Mouse (Mus musculus): Measurements from ENCODE around the gene a.

- TF ChIP-seq RCOR1 (conservative IDR thresholded peaks at IDR 0.05; ENCODE audit: low read depth, low read length), result no peak
- peak; percentile 51 for TF ChIP-seq POLR2A (IDR thresholded peaks at IDR 0.05; ENCODE audit: low read depth, low read length)
These were observed 256.4 kb downstream of the a start for GRCm38 (mm10) chr2:155047452-155048178.

Measured in CH12.LX (cell line).